17 mouse cellular contexts compared by ENCODE assay signal in the genomic region with DNA sequence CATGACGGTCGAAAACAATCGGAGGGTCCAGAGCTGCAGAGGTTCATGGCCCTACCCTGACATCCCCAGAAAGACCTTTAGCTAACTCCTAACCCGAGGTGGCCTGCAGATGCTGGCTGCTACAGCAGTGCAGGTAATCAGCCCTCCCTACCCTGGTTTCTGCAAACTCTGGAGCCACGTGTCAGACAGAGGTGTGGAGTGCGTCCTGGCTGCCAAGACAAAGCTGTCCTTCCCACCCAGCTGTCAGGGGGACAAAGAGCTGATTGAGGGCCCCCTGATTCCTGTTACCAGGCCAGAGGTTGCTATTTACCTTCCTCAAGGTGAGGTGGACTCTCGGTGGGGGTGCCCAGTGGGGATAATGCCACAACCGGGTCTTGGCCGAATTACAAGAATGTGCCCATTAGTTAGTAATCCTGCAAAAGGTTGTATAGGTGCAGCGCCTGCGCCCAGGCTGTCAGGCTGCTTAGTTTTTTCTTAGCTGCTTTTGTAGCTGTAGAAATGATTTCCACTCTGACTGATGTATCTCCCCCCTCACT. TPM values are rescaled to one million over a fixed set of nuclear protein-coding genes. Genes with fewer than 3 reads are reported as not detected.
DNase-seq lines count a peak whose midpoint lies in the region; TF ChIP-seq lines count a peak whose summit lies in the region.
"Had no signal": no experiment of that assay in that cellular context is flagged by ENCODE, and none has a peak within 500 bp of the region (broad histone marks: within the 10 kb centered on the region; RNA-seq: fewer than 3 reads in every experiment).

No protein-coding gene starts in this region.

- TF ChIP-seq CTCF in cerebellum, adult 2 months (IDR thresholded peaks at IDR 0.05; ENCODE audit: borderline replicate concordance, insufficient read depth, low read depth, low read length), result no peak

- peak; percentile 53 to 73 for DNase-seq in lung, adult 18-20 months
- no peak for DNase-seq in lung, postnatal 25 days (ENCODE audit: low spot score)
- DNase-seq in kidney, adult 18-20 months, result peak; percentile 67
- DNase-seq in kidney, postnatal 10 days, result peak; percentile 56
- peak; percentile 42 for DNase-seq in lung, postnatal 36 days
- DNase-seq in left cerebral cortex, postnatal 14 days (ENCODE audit: low spot score in 2 of 2), result no peak
- no peak for DNase-seq in cerebellum, adult 2 months
- DNase-seq: cerebellum, adult 11 months; layer of hippocampus, adult 9-11 months; right cerebral cortex, postnatal 4 days; thymus, postnatal 14 days had no signal

- 69% methylated on average over 11 of the region's 11 CpGs for WGBS in cerebellum, adult 2 months

- intact Hi-C loops in left cerebral cortex, postnatal 14 days (cut with DNase I), result no loop called here

- no peaks in the 10 kb centered on the region for H3K4me1 ChIP-seq in cerebellum, adult 2 months (ENCODE audit: control insufficient read depth, insufficient read depth, low read length)
- H3K4me1 ChIP-seq: embryonic facial prominence, embryonic 12.5 days; midbrain, embryonic 15.5 days had no signal

- no peak overlapping the region for H3K27ac ChIP-seq in cerebellum, adult 2 months (ENCODE audit: insufficient read depth, low read length)
- H3K27ac ChIP-seq: embryonic facial prominence, embryonic 12.5 days; forebrain, embryonic 10.5 days; hindbrain, embryonic 10.5 days; midbrain, embryonic 15.5 days had no signal

- H3K4me3 ChIP-seq in cerebellum, adult 2 months (replicated peaks; ENCODE audit: insufficient read depth, low read depth, low read length), result no peak overlapping the region
- H3K4me3 ChIP-seq: embryonic facial prominence, embryonic 12.5 days; forebrain, embryonic 10.5 days; hindbrain, embryonic 10.5 days; midbrain, embryonic 15.5 days had no signal

- no peak for TF ChIP-seq POLR2A in cerebellum, adult 2 months (IDR thresholded peaks at IDR 0.05; ENCODE audit: borderline replicate concordance, insufficient read depth, low read length)

- no peaks in the 10 kb centered on the region for H3K27me3 ChIP-seq in cerebellum, adult 2 months (ENCODE audit: control insufficient read depth, insufficient read depth, low read length)
- H3K27me3 ChIP-seq: embryonic facial prominence, embryonic 12.5 days; midbrain, embryonic 15.5 days had no signal

RNA-seq across cellular contexts. Expression of gene Shank2, which starts 43.6 kb away (rescaled TPM):
- 100 to 1,000 TPM; 170 to 187 TPM for total RNA-seq in left cerebral cortex, postnatal 14 days (2021)
- 46.3 and 53.6 TPM in 2 replicates for polyA plus RNA-seq in cerebellum, adult 2 months (2012; rRNA removed)
- total RNA-seq: megakaryocyte progenitor cell, adult 5-6 weeks had no signal
- polyA plus RNA-seq: inflammation-experienced regulatory T-cells, adult 6 months had no signal

Comparison
In these comparisons a context has a peak if more than half of its experiments do, and no peak if none do; other contexts are left out.
1. DNase-seq: peak in lung, adult 18-20 months (2 of 2), kidney, adult 18-20 months (single experiment), kidney, postnatal 10 days (single experiment) and lung, postnatal 36 days (single experiment); none in lung, postnatal 25 days (single experiment), left cerebral cortex, postnatal 14 days (0 of 2) and cerebellum, adult 2 months (0 of 2).